Mouse (Mus musculus) lung, embryonic 15.5 days (tissue): ENCODE results near the gene Bsnd. TPM values are rescaled to one million over a fixed set of nuclear protein-coding genes. Genes with fewer than 3 reads are reported as not detected.

Experiments
- ATAC-seq: fragments of 200-750 bp; cut with Nextera tagmentation; 2 replicates; pipeline ENCODE4 v1.8.0; 2017; ENCODE audit warnings: moderate number of reproducible peaks, borderline replicate concordance; ENCODE audit not compliant: low FRiP score, low TSS enrichment; ENCODE audit errors: extremely low read depth
- H3K27ac ChIP-seq: fragments of 300-500 bp; sonication (generic); 2 replicates; pipeline ENCODE4 v1.5.1; 2015; ENCODE audit warnings: moderate library complexity, mild to moderate bottlenecking, inconsistent platforms
- H3K27me3 ChIP-seq: fragments of 300-500 bp; sonication (generic); 2 replicates; pipeline ENCODE4 v1.6.1; 2015; ENCODE audit warnings: inconsistent platforms
- H3K36me3 ChIP-seq: fragments of 300-500 bp; sonication (generic); 2 replicates; pipeline ENCODE4 v1.6.1; 2015; ENCODE audit warnings: inconsistent platforms
- H3K4me1 ChIP-seq: fragments of 300-500 bp; sonication (generic); 2 replicates; pipeline ENCODE4 v1.6.1; 2015; ENCODE audit warnings: inconsistent platforms
- H3K4me2 ChIP-seq: fragments of 300-500 bp; sonication (generic); 2 replicates; pipeline ENCODE4 v1.6.1; 2015; ENCODE audit warnings: inconsistent platforms, mild to moderate bottlenecking, moderate library complexity
- H3K4me3 ChIP-seq: fragments of 300-500 bp; sonication (generic); 2 replicates; pipeline ENCODE4 v1.5.1; 2015; ENCODE audit warnings: mild to moderate bottlenecking, inconsistent platforms
- H3K9ac ChIP-seq: fragments of 300-500 bp; sonication (generic); 2 replicates; pipeline ENCODE4 v1.6.1; 2015; ENCODE audit warnings: inconsistent platforms
- H3K9me3 ChIP-seq: fragments of 300-500 bp; sonication (generic); 2 replicates; pipeline ENCODE4 v1.6.1; 2016; ENCODE audit warnings: inconsistent platforms
- WGBS: fragments of 180-500 bp; shearing (Covaris S2); methylation state at CpG from one replicate; pipeline ENCODE4 v1.1.7; 2015; 5-methylcytosine and 5-hydroxymethylcytosine counted together
- polyA plus RNA-seq: library from polyadenylated mRNA; unstranded; fragments of >200 nt; fragmentation: Nextera tagmentation; extraction: Ambion mirVana; gene quantifications from 2 replicates; pipeline ENCODE4 v1.2.1, GENCODE M21; 2015

Bsnd gene
- polyA plus RNA-seq = not detected in 2 replicates

- Histone ChIP-seq H3K27ac (no peak within 1 kb of the TSS), H3K4me3 (no peak within 1 kb of the TSS), H3K9me3 (no peaks in the 10 kb centered on the region), H3K27me3 (no peaks in the 10 kb centered on the region), H3K36me3 (no peaks in the 10 kb centered on the region), H3K4me1 (no peaks in the 10 kb centered on the region), H3K9ac (no peak within 1 kb of the TSS), H3K4me2 (no peak within 1 kb of the TSS)
- ATAC-seq = no peak
- WGBS = 35% methylated on average over 3 of the region's 3 CpGs
Observed at GRCm38 (mm10) chr4:106492116-106492515, at the start of gene Bsnd. TSS of gene Bsnd (minus strand) at chr4:106492283.

GRCm38 (mm10) chr4:106541491-106541890 lies 49.4 kb upstream of the Bsnd start:
- Histone ChIP-seq H3K9ac (no peak overlapping the region), H3K4me3 (no peak overlapping the region), H3K4me1 (no peaks in the 10 kb centered on the region), H3K27me3 (no peaks in the 10 kb centered on the region), H3K9me3 (no peaks in the 10 kb centered on the region), H3K27ac (no peak overlapping the region), H3K4me2 (no peak overlapping the region), H3K36me3 (no peaks in the 10 kb centered on the region)
- WGBS = 38% methylated on average over 3 of the region's 3 CpGs
- no peak for ATAC-seq

- no peak overlapping the region for H3K9ac ChIP-seq
- no peak overlapping the region for H3K4me2 ChIP-seq
- ATAC-seq = no peak
- H3K27ac ChIP-seq = no peak overlapping the region
- WGBS = 83% methylated on average over 5 of the region's 5 CpGs
- no peaks in the 10 kb centered on the region for H3K36me3 ChIP-seq
- H3K27me3 ChIP-seq = no peaks in the 10 kb centered on the region
- H3K4me3 ChIP-seq = no peak overlapping the region
- H3K4me1 ChIP-seq = no peaks in the 10 kb centered on the region
- H3K9me3 ChIP-seq = no peaks in the 10 kb centered on the region
Observed at GRCm38 (mm10) chr4:106539756-106540155, 47.7 kb upstream of the Bsnd start.

- no peaks in the 10 kb centered on the region for H3K4me1 ChIP-seq
- no peaks in the 10 kb centered on the region for H3K9me3 ChIP-seq
- no peak overlapping the region for H3K27ac ChIP-seq
- 37% methylated on average over 7 of the region's 7 CpGs for WGBS
- no peaks in the 10 kb centered on the region for H3K27me3 ChIP-seq
- no peak overlapping the region for H3K4me2 ChIP-seq
- H3K36me3 ChIP-seq = no peaks in the 10 kb centered on the region
- H3K4me3 ChIP-seq = no peak overlapping the region
- no peak overlapping the region for H3K9ac ChIP-seq
- ATAC-seq = no peak
Observed at GRCm38 (mm10) chr4:106534256-106534655, 42.2 kb upstream of the Bsnd start.

- Histone ChIP-seq H3K9me3 (no peaks in the 10 kb centered on the region), H3K4me3 (no peak overlapping the region), H3K4me1 (no peaks in the 10 kb centered on the region), H3K4me2 (no peak overlapping the region), H3K27ac (no peak overlapping the region), H3K36me3 (no peaks in the 10 kb centered on the region), H3K27me3 (no peaks in the 10 kb centered on the region), H3K9ac (no peak overlapping the region)
- ATAC-seq = no peak
- WGBS = 32% methylated on average over 7 of the region's 7 CpGs
Observed at GRCm38 (mm10) chr4:106533421-106534080, 41.5 kb upstream of the Bsnd start.

GRCm38 (mm10) chr4:106530113-106530482 lies 38.0 kb upstream of the Bsnd start:
- WGBS = 64% methylated on average over 9 of the region's 9 CpGs
- no peaks in the 10 kb centered on the region for H3K27me3 ChIP-seq
- H3K4me1 ChIP-seq = no peaks in the 10 kb centered on the region
- no peak overlapping the region for H3K4me3 ChIP-seq
- no peaks in the 10 kb centered on the region for H3K36me3 ChIP-seq
- no peaks in the 10 kb centered on the region for H3K9me3 ChIP-seq
- no peak overlapping the region for H3K4me2 ChIP-seq
- no peak overlapping the region for H3K9ac ChIP-seq
- no peak overlapping the region for H3K27ac ChIP-seq
- ATAC-seq = no peak

- no peaks in the 10 kb centered on the region for H3K36me3 ChIP-seq
- peak; percentile 80 for ATAC-seq
- H3K27ac ChIP-seq = no peak overlapping the region
- WGBS = 13% methylated on average over 17 of the region's 17 CpGs
- no peaks in the 10 kb centered on the region for H3K9me3 ChIP-seq
- H3K4me1 ChIP-seq = no peaks in the 10 kb centered on the region
- H3K4me2 ChIP-seq = peak overlapping the region; percentile 37
- no peaks in the 10 kb centered on the region for H3K27me3 ChIP-seq
- H3K9ac ChIP-seq = peak overlapping the region; percentile 10; the same call in 1 of the 2 replicates
- no peak overlapping the region for H3K4me3 ChIP-seq
Observed at GRCm38 (mm10) chr4:106529375-106530112, 37.5 kb upstream of the Bsnd start.

- WGBS = 64% methylated on average over 7 of the region's 7 CpGs
- no peaks in the 10 kb centered on the region for H3K36me3 ChIP-seq
- H3K27me3 ChIP-seq = no peaks in the 10 kb centered on the region
- no peaks in the 10 kb centered on the region for H3K4me1 ChIP-seq
- no peaks in the 10 kb centered on the region for H3K9me3 ChIP-seq
- no peak overlapping the region for H3K4me2 ChIP-seq
- H3K27ac ChIP-seq = no peak overlapping the region
- H3K4me3 ChIP-seq = no peak overlapping the region
- no peak for ATAC-seq
- H3K9ac ChIP-seq = no peak overlapping the region
Observed at GRCm38 (mm10) chr4:106527856-106528547, 35.9 kb upstream of the Bsnd start.

GRCm38 (mm10) chr4:106525001-106525400 lies 32.9 kb upstream of the Bsnd start:
- H3K27me3 ChIP-seq = no peaks in the 10 kb centered on the region
- H3K4me3 ChIP-seq = no peak overlapping the region
- no peaks in the 10 kb centered on the region for H3K4me1 ChIP-seq
- no peak overlapping the region for H3K9ac ChIP-seq
- no peaks in the 10 kb centered on the region for H3K9me3 ChIP-seq
- no peak for ATAC-seq
- H3K27ac ChIP-seq = no peak overlapping the region
- 94% methylated on average over 2 of the region's 2 CpGs for WGBS
- H3K4me2 ChIP-seq = no peak overlapping the region
- H3K36me3 ChIP-seq = no peaks in the 10 kb centered on the region

- WGBS = 65% methylated on average over 2 of the region's 2 CpGs
- Histone ChIP-seq H3K27me3 (no peaks in the 10 kb centered on the region), H3K4me3 (no peak overlapping the region), H3K27ac (no peak overlapping the region), H3K4me1 (no peaks in the 10 kb centered on the region), H3K9me3 (no peaks in the 10 kb centered on the region), H3K9ac (no peak overlapping the region), H3K36me3 (no peaks in the 10 kb centered on the region), H3K4me2 (no peak overlapping the region)
- no peak for ATAC-seq
Observed at GRCm38 (mm10) chr4:106524131-106524530, 32.0 kb upstream of the Bsnd start.

- 70% methylated on average over 3 of the region's 3 CpGs for WGBS
- H3K27me3 ChIP-seq = no peaks in the 10 kb centered on the region
- H3K36me3 ChIP-seq = no peaks in the 10 kb centered on the region
- no peaks in the 10 kb centered on the region for H3K4me1 ChIP-seq
- no peak overlapping the region for H3K4me2 ChIP-seq
- no peak overlapping the region for H3K9ac ChIP-seq
- no peak overlapping the region for H3K27ac ChIP-seq
- no peak for ATAC-seq
- H3K9me3 ChIP-seq = no peaks in the 10 kb centered on the region
- H3K4me3 ChIP-seq = no peak overlapping the region
Observed at GRCm38 (mm10) chr4:106522547-106522946, 30.5 kb upstream of the Bsnd start.

- H3K36me3 ChIP-seq = no peaks in the 10 kb centered on the region
- no peak for ATAC-seq
- no peaks in the 10 kb centered on the region for H3K4me1 ChIP-seq
- H3K9ac ChIP-seq = no peak overlapping the region
- H3K4me2 ChIP-seq = no peak overlapping the region
- H3K4me3 ChIP-seq = no peak overlapping the region
- WGBS = 68% methylated on average over 6 of the region's 6 CpGs
- no peaks in the 10 kb centered on the region for H3K9me3 ChIP-seq
- no peak overlapping the region for H3K27ac ChIP-seq
- no peaks in the 10 kb centered on the region for H3K27me3 ChIP-seq
Observed at GRCm38 (mm10) chr4:106514606-106515005, 22.5 kb upstream of the Bsnd start.
